8 mouse cellular contexts compared by ENCODE assay signal in genomic region chr2:127444055-127444789, GRCm38 (mm10). TPM values are rescaled to one million over a fixed set of nuclear protein-coding genes. Genes with fewer than 3 reads are reported as not detected.
DNase-seq lines count a peak whose midpoint lies in the region; ATAC-seq lines count a peak whose summit lies in the region.

TSS of gene Fahd2a (minus strand) at chr2:127444565.

- no peak within 1 kb of the TSS for H3K27ac ChIP-seq in hindbrain, embryonic 11.5 days (ENCODE audit: low read depth, low read length)

- peak within 1 kb of the TSS; percentile 70 for H3K9ac ChIP-seq in hindbrain, embryonic 11.5 days (ENCODE audit: low read depth, low read length)

- peak within 1 kb of the TSS; percentile 77 for H3K4me2 ChIP-seq in hindbrain, embryonic 11.5 days (replicated peaks; ENCODE audit: low read depth, low read length)

- no peaks in the 10 kb centered on the region for H3K36me3 ChIP-seq in hindbrain, embryonic 11.5 days (ENCODE audit: control insufficient read depth, insufficient read depth, low read length)

- 5% methylated on average over 37 of the region's 37 CpGs for WGBS in hindbrain, embryonic 11.5 days

- H3K4me1 ChIP-seq in hindbrain, embryonic 11.5 days (replicated peaks; ENCODE audit: control insufficient read depth, insufficient read depth, low read length) = peaks cover 3% of the 10 kb centered on the region

- peak; percentile 56 for DNase-seq in MN1 (ENCODE audit: low spot score)
- DNase-seq in cerebellum, adult 9-11 months = peak; percentile 91
- peak; percentile 85 to 95 for DNase-seq in frontal cortex, adult 2 months (ENCODE audit: extremely low spot score in 1 of 2, low spot score in 1 of 2)
- peak; percentile 92 for DNase-seq in hindbrain, embryonic 11.5 days (ENCODE audit: low spot score)
- DNase-seq in layer of hippocampus, postnatal 10 days (ENCODE audit: low spot score in 2 of 2) = peak; percentile 87 to 88
- DNase-seq in lung, postnatal 10 days = peak; percentile 94
- DNase-seq in ovary, postnatal 36 days (ENCODE audit: low spot score) = peak; percentile 86
- DNase-seq in thymus, postnatal 25 days = peak; percentile 88

- ATAC-seq in hindbrain, embryonic 11.5 days (ENCODE audit: low FRiP score) = peak; percentile 92

- H3K4me3 ChIP-seq in hindbrain, embryonic 11.5 days (ENCODE audit: low read depth, low read length) = peak within 1 kb of the TSS; percentile 73

- H3K27me3 ChIP-seq in hindbrain, embryonic 11.5 days (ENCODE audit: control insufficient read depth, insufficient read depth, low read length) = no peaks in the 10 kb centered on the region

- H3K9me3 ChIP-seq in hindbrain, embryonic 11.5 days (ENCODE audit: control insufficient read depth, low read length) = no peaks in the 10 kb centered on the region

RNA-seq across cellular contexts. Expression of gene Fahd2a, which starts in this region (rescaled TPM):
- 32.8 and 39.1 TPM in 2 replicates for polyA plus RNA-seq in frontal cortex, adult 2 months (2012; rRNA removed)
- polyA plus RNA-seq in hindbrain, embryonic 11.5 days (2014; fragmentation: Nextera tagmentation; extraction: Ambion mirVana) = 25.7 and 27.8 TPM in 2 replicates
- 10 to 100 TPM; 11.5 to 17.6 TPM for total RNA-seq in layer of hippocampus, postnatal 10 days (2021)
